11 mouse cellular contexts compared by ENCODE assay signal in the genomic region with DNA sequence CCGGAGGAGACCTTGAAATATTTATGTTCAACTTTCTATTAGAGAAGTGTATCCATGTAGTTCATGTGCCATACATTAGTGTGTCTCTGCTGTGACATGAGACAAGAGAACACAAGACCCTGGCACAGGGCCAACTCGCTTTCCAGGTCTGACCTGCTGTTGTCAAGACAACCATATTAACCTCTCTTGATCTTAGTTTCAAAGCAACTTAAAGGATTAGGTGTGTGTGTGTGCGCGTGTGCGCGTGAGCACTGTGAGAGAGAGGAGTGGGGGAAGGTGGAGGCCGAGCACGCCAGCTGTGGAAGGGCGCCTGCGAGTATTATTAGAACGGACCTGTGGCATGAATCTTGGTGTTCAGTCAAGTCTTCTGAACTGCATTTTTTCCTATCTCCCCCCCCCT. TPM values are rescaled to one million over a fixed set of nuclear protein-coding genes. Genes with fewer than 3 reads are reported as not detected.
DNase-seq lines count a peak whose midpoint lies in the region; ATAC-seq and TF ChIP-seq lines count a peak whose summit lies in the region.
"Had no signal": no experiment of that assay in that cellular context is flagged by ENCODE, and none has a peak within 500 bp of the region (broad histone marks: within the 10 kb centered on the region; RNA-seq: fewer than 3 reads in every experiment).

No protein-coding gene starts in this region.

- intact Hi-C loops in left cerebral cortex, postnatal 25 days (cut with DNase I): no loop called here

- H3K4me1 ChIP-seq in kidney, postnatal 0 days (replicated peaks; ENCODE audit: insufficient read depth, low read length): 0 out of 2 replicates have a peak, but pooled peaks cover 3% of the 10 kb centered on the region

- H3K27me3 ChIP-seq in kidney, postnatal 0 days (ENCODE audit: insufficient read depth, low read length): no peaks in the 10 kb centered on the region
- H3K27me3 ChIP-seq: neural tube, embryonic 13.5 days had no signal

- 85% methylated on average over 11 of the region's 11 CpGs for WGBS in kidney, postnatal 0 days

- ATAC-seq in kidney, postnatal 0 days (replicated peaks; ENCODE audit: low FRiP score, low read depth): no peak

- no peak overlapping the region for H3K9ac ChIP-seq in kidney, postnatal 0 days (ENCODE audit: low read depth, low read length)
- H3K9ac ChIP-seq: neural tube, embryonic 13.5 days had no signal

- H3K9me3 ChIP-seq in kidney, postnatal 0 days (replicated peaks; ENCODE audit: low read length): 0 out of 2 replicates have a peak, but pooled peaks cover 4% of the 10 kb centered on the region

- H3K36me3 ChIP-seq in kidney, postnatal 0 days (ENCODE audit: insufficient read depth, low read length): 0 out of 2 replicates have a peak, but pooled peaks cover 5% of the 10 kb centered on the region

- no peak for TF ChIP-seq CTCF in kidney, postnatal 0 days (IDR thresholded peaks at IDR 0.05; ENCODE audit: low read depth)

- H3K4me2 ChIP-seq in kidney, postnatal 0 days (ENCODE audit: low read length): no peak overlapping the region
- H3K4me2 ChIP-seq: neural tube, embryonic 13.5 days had no signal

- H3K4me3 ChIP-seq in kidney, postnatal 0 days (replicated peaks; ENCODE audit: low read depth, low read length): no peak overlapping the region
- H3K4me3 ChIP-seq: neural tube, embryonic 13.5 days had no signal

- 0 out of 2 replicates have a peak overlapping the region, but pooled peaks have one; percentile 6 for H3K27ac ChIP-seq in kidney, postnatal 0 days
- H3K27ac ChIP-seq: neural tube, embryonic 13.5 days had no signal

- DNase-seq in cerebellum, postnatal 14 days: peak; percentile 50 to 76
- DNase-seq in cerebellum, adult 8-10 months: no peak
- DNase-seq in kidney, postnatal 0 days (ENCODE audit: low spot score): no peak
- no peak for DNase-seq in kidney, adult 8-10 months
- DNase-seq in thymus, postnatal 0 days (ENCODE audit: low spot score): peak; percentile 47
- DNase-seq in thymus, adult 18-20 months: no peak
- peak; percentile 78 for DNase-seq in retina, postnatal 1 day
- no peak for DNase-seq in left cerebral cortex, postnatal 25 days (ENCODE audit: low spot score in 2 of 2)
- DNase-seq: B cell, adult 2 months; lung, adult 2 months had no signal

RNA-seq across cellular contexts. Expression of gene Arid2, which starts 15.0 kb away (rescaled TPM):
- 16.3 and 16.6 TPM in 2 replicates for polyA plus RNA-seq in kidney, postnatal 0 days (2015; fragmentation: Nextera tagmentation; extraction: Ambion mirVana)
- 28.5 and 34.9 TPM in 2 replicates for polyA plus RNA-seq in thymus, postnatal 0 days (2015; fragmentation: Nextera tagmentation; extraction: Ambion mirVana)
- 10 to 100 TPM; 35.3 to 36.0 TPM for total RNA-seq in left cerebral cortex, postnatal 25 days (2021)

Comparison
In these comparisons a context has a peak if more than half of its experiments do, and no peak if none do; other contexts are left out.
1. DNase-seq: peak in cerebellum, postnatal 14 days (2 of 2), thymus, postnatal 0 days (single experiment) and retina, postnatal 1 day (single experiment); none in cerebellum, adult 8-10 months (single experiment), kidney, postnatal 0 days (single experiment), kidney, adult 8-10 months (0 of 2), thymus, adult 18-20 months (0 of 2) and left cerebral cortex, postnatal 25 days (0 of 2).